Mouse (Mus musculus) monocyte, adult 5-6 weeks (primary cell): ENCODE results near the gene Tmem62. TPM values are rescaled to one million over a fixed set of nuclear protein-coding genes. Genes with fewer than 3 reads are reported as not detected.
"Not testable (repeated sequence)": the region's sequence is repeated elsewhere in the genome, so short reads cannot be mapped to it uniquely, and the experiment has no call there.

ENCODE experiments used
- ATAC-seq: fragments of 153-309, 156-312 bp; replicated peaks from 2 replicates; pipeline ENCODE4 v1.8.0; 2017; ENCODE audit warnings: mild to moderate bottlenecking; ENCODE audit not compliant: low TSS enrichment, insufficient number of reproducible peaks, severe bottlenecking, poor library complexity, low FRiP score
- total RNA-seq: library from RNA; stranded (forward); fragments of 200-1000, 200-491, 200-594 nt; gene quantifications from 3 replicates; pipeline ENCODE4 v1.2.3, GENCODE M21; 2017

The Tmem62 gene
- total RNA-seq, 1 experiment from 2014 or later: 16.0 TPM

DNA sequence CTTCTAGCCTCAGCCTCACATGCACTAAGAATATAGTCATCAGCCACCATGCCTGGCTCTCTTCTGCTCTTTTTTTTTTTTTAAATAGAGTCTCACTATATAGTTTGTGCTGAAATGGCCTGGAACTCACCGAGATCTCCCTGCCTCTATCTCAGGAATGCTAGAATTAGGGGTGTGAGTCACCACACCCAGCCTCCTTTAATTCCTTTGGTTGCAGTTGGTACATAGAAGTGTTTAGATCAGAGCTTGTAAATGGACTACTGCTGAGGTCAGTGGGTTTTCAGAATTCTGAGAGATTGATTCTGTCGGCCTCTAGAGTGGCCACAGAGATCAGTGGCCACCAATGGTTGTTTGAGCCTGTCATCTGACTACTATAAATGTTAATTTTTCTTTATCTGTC lies 4.0 kb downstream of the Tmem62 start:
- no peak for ATAC-seq

- ATAC-seq: no peak
These were observed 6.8 kb downstream of the Tmem62 start for GRCm38 (mm10) chr2:120983611-120984010.

DNA sequence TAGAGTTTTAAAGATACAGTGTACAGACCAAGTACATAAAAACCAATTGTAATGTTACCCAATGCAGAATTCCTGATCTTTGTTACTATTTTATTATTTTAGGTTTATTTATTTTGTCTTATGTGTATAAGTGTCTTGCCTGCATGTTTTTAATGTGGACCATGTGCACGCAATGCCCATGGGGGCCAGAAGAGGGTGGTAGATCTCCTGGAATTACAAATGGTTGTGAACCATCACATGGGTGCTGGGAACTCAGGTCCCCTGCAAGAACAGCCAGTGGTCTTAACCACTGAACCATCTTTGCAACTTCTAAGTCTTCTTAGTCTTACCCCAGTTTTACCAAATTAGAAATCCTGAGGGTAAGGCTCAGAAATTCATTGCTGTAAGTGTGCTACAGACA lies 8.4 kb downstream of the Tmem62 start:
- no peak for ATAC-seq

DNA sequence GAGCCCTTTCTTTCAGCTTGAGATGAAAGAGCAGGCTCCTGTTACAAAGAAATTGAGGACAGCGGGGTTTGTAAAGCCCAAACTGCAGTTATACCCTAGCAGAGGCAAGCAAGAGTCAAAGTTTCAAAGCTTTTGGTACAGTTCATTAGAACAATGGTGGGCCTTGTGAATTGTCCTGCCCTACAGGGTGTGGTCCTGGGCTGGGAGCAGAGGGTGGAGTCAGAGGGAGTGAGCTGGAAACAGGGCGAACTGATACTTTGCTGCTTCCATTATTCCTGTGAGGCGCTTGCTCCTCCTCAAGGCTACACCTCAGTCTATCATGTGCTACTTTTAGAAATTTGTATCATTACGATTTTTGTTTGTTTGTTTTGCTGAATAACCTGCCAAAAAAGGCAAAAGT lies 14.4 kb downstream of the Tmem62 start:
- ATAC-seq: no peak

GRCm38 (mm10) chr2:120996607-120997006 lies 19.8 kb downstream of the Tmem62 start:
- ATAC-seq: not testable (repeated sequence)

GRCm38 (mm10) chr2:120998863-120999262 lies 22.0 kb downstream of the Tmem62 start:
- no peak for ATAC-seq

DNA sequence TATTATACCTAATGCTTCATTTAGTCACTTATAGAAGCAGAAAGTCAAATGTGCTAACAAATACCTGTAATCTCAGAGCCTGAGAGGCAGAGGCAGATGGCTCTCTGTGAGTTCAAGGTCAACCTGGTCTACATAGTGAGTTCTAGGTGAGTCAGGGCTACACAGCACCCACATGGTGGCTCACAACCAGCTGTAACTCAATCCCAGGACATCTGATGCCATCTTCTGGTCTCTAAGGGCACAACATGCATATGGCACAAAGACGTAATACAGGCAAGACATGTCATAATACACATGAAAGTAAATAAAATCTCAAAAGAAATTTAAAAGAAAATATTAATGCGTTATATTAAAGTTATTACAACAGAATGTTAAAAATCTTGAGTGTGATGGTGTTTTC lies 26.8 kb downstream of the Tmem62 start:
- no peak for ATAC-seq

- ATAC-seq: no peak
These were observed 27.4 kb downstream of the Tmem62 start for GRCm38 (mm10) chr2:121004018-121004811.

GRCm38 (mm10) chr2:121006986-121007385 lies 30.2 kb downstream of the Tmem62 start:
- ATAC-seq: no peak

- peak; percentile 97 for ATAC-seq
These were observed 31.3 kb downstream of the Tmem62 start, which contains the start of gene Ccndbp1 for GRCm38 (mm10) chr2:121007925-121008663. TSS of gene Ccndbp1 (plus strand) at chr2:121008403.

- no peak for ATAC-seq
These were observed 31.8 kb downstream of the Tmem62 start for GRCm38 (mm10) chr2:121008664-121009007.

DNA sequence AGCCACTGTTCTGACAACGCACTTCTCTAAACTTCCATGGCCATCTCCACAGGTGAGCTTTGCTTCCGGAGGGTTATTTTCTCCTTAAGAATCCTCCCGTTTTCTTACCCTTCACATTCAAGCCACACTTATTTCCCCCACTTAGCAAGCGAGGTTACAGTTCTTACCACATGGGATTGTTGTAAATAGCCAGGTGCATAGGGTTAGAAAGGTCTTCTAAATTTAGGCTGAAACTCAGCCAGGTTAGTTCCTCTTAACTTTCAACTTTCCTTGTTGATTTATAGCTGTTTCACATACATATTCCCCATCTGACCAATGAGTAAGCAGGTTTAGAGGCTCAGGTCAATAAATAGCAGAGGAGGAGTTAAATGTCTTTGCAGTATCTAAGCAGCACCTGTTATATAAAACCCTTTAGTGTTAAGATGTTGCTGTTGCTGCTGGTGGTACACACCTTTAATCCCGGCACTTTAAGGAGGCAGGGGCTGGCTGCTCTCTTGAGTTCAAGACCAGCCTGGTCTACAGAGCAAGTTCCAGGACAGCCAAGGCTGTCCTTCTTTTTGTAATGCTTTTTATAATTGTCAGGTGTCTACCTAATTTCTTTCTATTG lies 32.4 kb downstream of the Tmem62 start:
- ATAC-seq: no peak

GRCm38 (mm10) chr2:121012676-121013075 lies 35.9 kb downstream of the Tmem62 start:
- no peak for ATAC-seq

DNA sequence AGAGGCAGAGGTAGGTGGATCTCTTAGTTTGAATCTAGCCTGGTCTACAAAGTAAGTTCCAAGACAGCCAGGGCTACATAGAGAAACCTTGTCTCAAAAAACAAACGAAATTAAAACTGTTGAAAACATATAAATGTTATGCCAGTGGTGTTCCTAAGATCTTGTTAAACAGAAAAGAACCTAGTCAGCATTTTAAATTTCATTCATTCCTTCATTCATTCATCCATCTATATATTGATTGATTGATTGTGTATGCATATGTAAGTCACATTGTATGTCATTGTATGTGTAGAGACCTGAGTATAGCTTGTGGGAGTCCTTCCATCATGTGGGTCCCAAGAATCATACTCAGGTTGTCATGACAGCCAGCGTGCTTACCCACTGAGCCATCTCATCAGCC lies 38.7 kb downstream of the Tmem62 start:
- no peak for ATAC-seq

- no peak for ATAC-seq
These were observed 39.4 kb downstream of the Tmem62 start for GRCm38 (mm10) chr2:121016226-121016625.

- no peak for ATAC-seq
These were observed 40.3 kb downstream of the Tmem62 start for GRCm38 (mm10) chr2:121017151-121017550.

GRCm38 (mm10) chr2:121022918-121023317 lies 46.1 kb downstream of the Tmem62 start:
- ATAC-seq: no peak

GRCm38 (mm10) chr2:121036733-121037341 lies 60.0 kb downstream of the Tmem62 start, which contains the start of gene Epb42:
TSS of gene Epb42 (minus strand) at chr2:121037072.
- ATAC-seq: no peak

GRCm38 (mm10) chr2:121038851-121039250 lies 62.0 kb downstream of the Tmem62 start:
- not testable (repeated sequence) for ATAC-seq
